Mouse (Mus musculus) lung, postnatal 36 days (tissue): ENCODE measurements around the gene Eif3m.

Source experiments
- DNase-seq: peaks from one replicate; pipeline ENCODE4 v3.0.0; 2022; ENCODE audit warnings: mixed read lengths

Gene Eif3m

GRCm38 (mm10) chr2:105016192-105016966 lies 501 bp downstream of the Eif3m start:
- DNase-seq: no peak

GRCm38 (mm10) chr2:105007236-105007635 lies 9.6 kb downstream of the Eif3m start:
- no peak for DNase-seq

- no peak for DNase-seq
These were observed 20.7 kb downstream of the Eif3m start for GRCm38 (mm10) chr2:104996201-104996600.

DNA sequence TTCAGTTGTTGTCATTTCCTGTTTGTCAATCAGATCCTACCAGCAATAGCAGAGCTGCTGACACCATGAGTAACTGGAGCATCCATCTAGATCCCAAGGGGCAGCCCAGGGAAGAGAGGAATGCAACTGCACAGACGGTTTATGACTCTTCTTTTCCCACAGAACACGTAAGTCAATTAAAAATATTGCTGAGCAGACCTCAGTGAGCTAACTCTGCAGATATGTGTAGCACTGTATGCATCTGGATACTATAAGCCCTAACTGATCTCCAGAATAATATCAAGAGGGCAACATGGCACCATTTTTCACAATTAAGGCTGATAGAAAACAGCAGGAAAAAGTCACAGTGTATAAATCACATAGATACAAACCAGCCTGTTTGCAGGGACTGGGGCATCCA lies 22.4 kb downstream of the Eif3m start:
- DNase-seq: no peak

DNA sequence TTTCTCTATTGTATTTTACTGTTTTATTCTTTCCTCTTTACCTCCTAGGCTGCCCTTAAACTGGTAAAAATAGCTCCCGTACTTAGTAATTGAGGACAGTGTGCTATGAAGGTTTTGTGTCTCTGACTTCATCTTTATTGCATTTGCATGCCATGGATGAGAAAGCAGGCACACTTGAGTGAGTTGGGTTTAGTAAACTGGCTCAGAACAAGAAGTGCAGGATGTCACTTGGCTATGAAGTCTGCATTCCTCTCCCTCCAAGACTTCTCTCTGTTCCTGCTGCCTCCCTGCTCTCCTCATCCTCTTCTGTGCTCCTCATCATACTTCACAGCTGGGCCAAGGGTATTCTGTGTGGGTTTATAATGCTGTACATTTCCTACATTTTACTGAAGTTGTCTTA lies 27.9 kb downstream of the Eif3m start:
- DNase-seq: no peak

DNA sequence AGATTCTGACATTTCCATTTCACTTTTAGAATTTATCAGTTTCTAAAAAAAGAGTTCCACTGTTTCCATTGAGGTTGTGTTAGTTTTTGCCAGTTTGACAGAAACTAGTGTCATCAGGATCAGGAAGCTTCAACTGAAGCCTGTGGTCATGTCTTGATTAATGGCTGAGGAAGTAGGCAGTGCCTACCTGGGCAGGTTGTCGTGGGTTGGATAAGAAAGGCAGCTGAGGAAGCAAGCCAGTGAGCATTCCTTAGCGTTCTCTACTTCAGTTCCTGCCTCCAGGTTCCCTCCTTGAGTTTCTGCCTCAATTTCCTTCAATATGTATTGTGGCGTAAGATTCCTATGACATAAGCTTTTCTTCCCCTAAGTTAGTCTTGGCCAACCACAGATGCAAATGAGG lies 31.1 kb downstream of the Eif3m start:
- no peak for DNase-seq

DNA sequence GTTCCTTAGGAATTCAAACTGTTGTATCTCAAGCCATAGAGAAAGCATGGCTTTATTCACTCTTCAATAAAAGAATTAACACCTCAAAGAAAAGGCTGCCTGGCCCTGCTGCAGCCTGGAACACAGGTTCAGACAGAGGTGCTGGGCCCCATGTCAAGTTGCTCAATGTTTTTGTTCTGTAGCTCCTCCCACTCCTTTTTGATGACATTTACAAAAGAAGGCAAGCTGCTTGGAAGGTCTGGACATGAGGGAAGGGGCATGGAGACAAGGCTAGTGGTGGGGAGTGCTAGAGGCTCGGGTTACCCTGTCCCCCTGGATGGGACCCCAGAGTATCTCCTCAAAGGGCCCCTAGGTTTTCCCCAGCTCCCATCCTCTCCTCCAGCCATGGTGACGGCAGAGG lies 35.2 kb downstream of the Eif3m start:
- no peak for DNase-seq

GRCm38 (mm10) chr2:104964492-104964891 lies 52.4 kb downstream of the Eif3m start:
- no peak for DNase-seq
